Mouse (Mus musculus): ENCODE results near the gene 4930556J24Rik. TPM values are rescaled to one million over a fixed set of nuclear protein-coding genes. Genes with fewer than 3 reads are reported as not detected.

The 4930556J24Rik gene
- total and polyA plus RNA-seq, 3 experiments = 0.31 to 0.47 TPM; not detected in 1

- TF ChIP-seq POLR2AphosphoS5 (IDR thresholded peaks at IDR 0.05; ENCODE audit: borderline replicate concordance, low read depth, low read length) (no peak), ELF1 (IDR thresholded peaks at IDR 0.05; ENCODE audit: low read depth, low read length) (peak; percentile 72; the same call in 1 of the 2 replicates), SMC3 (IDR thresholded peaks at IDR 0.05; ENCODE audit: low read depth, low read length) (no peak), MAFK (IDR thresholded peaks at IDR 0.05; ENCODE audit: borderline replicate concordance, low read depth, low read length) (no peak), SIN3A (IDR thresholded peaks at IDR 0.05; ENCODE audit: low read length) (peak; percentile 99)
Observed at GRCm38 (mm10) chr11:3894406-3895281, 81.9 kb downstream of the 4930556J24Rik start, which contains the start of the genes 4921536K21Rik and Dusp18 (continued).

- Histone ChIP-seq H3K36me3 (ENCODE audit: control insufficient read depth in 1 of 2, insufficient read depth in 2 of 2, low read length in 2 of 2) (no peaks in the 10 kb centered on the region), H3K9ac (ENCODE audit: control insufficient read depth, low read depth, low read length, poor library complexity, severe bottlenecking) (no peak overlapping the region), H3K79me2 (ENCODE audit: control insufficient read depth, insufficient read depth, low read length, poor library complexity) (no peaks in the 10 kb centered on the region), H3K9me3 (replicated peaks; ENCODE audit: insufficient read depth, low read length) (no peaks in the 10 kb centered on the region), H3K27me3 (ENCODE audit: control insufficient read depth in 1 of 2, insufficient read depth in 2 of 2, low read length in 2 of 2) (peaks cover 0 to 3% of the 10 kb centered on the region in 2 experiments; a peak in 1 of 4 replicates), H3K4me3 (ENCODE audit: control insufficient read depth in 1 of 2, insufficient read depth in 1 of 2, low read depth in 2 of 2, low read length in 2 of 2) (no peak overlapping the region), H3K27ac (ENCODE audit: control insufficient read depth, low read depth, low read length) (no peak overlapping the region), H3K4me1 (ENCODE audit: control insufficient read depth in 1 of 2, insufficient read depth in 2 of 2, low read length in 2 of 2) (peaks cover 0 to 4% of the 10 kb centered on the region in 2 experiments; a peak in 2 of 4 replicates)
- DNase-seq (ENCODE audit: low read depth, low spot score) = no peak
- TF ChIP-seq MAFK (IDR thresholded peaks at IDR 0.05; ENCODE audit: borderline replicate concordance, low read depth, low read length) (no peak), CTCF (IDR thresholded peaks at IDR 0.05 in 2 of 3, conservative IDR thresholded peaks at IDR 0.05 in 1 of 3; ENCODE audit: control insufficient read depth in 1 of 3, insufficient read depth in 1 of 3, low read depth in 2 of 3, low read length in 3 of 3, poor library complexity in 1 of 3, severe bottlenecking in 1 of 3) (no peak), JUND (IDR thresholded peaks at IDR 0.05; ENCODE audit: low read depth, low read length) (no peak), HCFC1 (IDR thresholded peaks at IDR 0.05; ENCODE audit: low read depth, low read length) (no peak), ETS1 (IDR thresholded peaks at IDR 0.05; ENCODE audit: low read depth, low read length) (no peak), NELFE (IDR thresholded peaks at IDR 0.05; ENCODE audit: low read depth, low read length) (no peak), POLR2AphosphoS2 (IDR thresholded peaks at IDR 0.05; ENCODE audit: low read length) (no peak), USF1 (IDR thresholded peaks at IDR 0.05; ENCODE audit: low read depth, low read length) (no peak)
Observed at GRCm38 (mm10) chr11:3893970-3894369, 82.6 kb downstream of the 4930556J24Rik start.

Other genes with a start within 250 kb of the 4930556J24Rik start
- gene Osbp2, start 112.9 kb downstream of the 4930556J24Rik start, total RNA-seq (2012; rRNA removed) = not detected in 2 replicates
- under 1 TPM in 1 of 2 experiments, not detected in 1; 0.04 TPM for gene Osbp2, start 112.9 kb downstream of the 4930556J24Rik start, polyA plus RNA-seq (2012; ENCODE audit: insufficient read depth in 1 of 2, insufficient read length in 2 of 2, low read depth in 1 of 2, low replicate concordance in 2 of 2, missing spikeins in 1 of 2)
- gene 4921536K21Rik, start 81.7 kb downstream of the 4930556J24Rik start, total RNA-seq (2012; rRNA removed) = 0.08 and 0.10 TPM in 2 replicates
- under 1 TPM in 1 of 2 experiments, not detected in 1; 0.40 TPM for gene 4921536K21Rik, start 81.7 kb downstream of the 4930556J24Rik start, polyA plus RNA-seq (2012; ENCODE audit: insufficient read depth in 1 of 2, insufficient read length in 2 of 2, low read depth in 1 of 2, low replicate concordance in 2 of 2, missing spikeins in 1 of 2)
- 0.81 and 0.92 TPM in 2 replicates for gene Dusp18, start 81.5 kb downstream of the 4930556J24Rik start, total RNA-seq (2012; rRNA removed)
- gene Dusp18, start 81.5 kb downstream of the 4930556J24Rik start, polyA plus RNA-seq (2012; ENCODE audit: insufficient read depth in 1 of 2, insufficient read length in 2 of 2, low read depth in 1 of 2, low replicate concordance in 2 of 2, missing spikeins in 1 of 2) = 1 to 10 TPM in 1 of 2 experiments, not detected in 1; 2.2 TPM
- 12.1 and 13.4 TPM in 2 replicates for gene Slc35e4, start 62.1 kb downstream of the 4930556J24Rik start, total RNA-seq (2012; rRNA removed)
- 10 to 100 TPM in 1 of 2 experiments, not detected in 1; 14.0 TPM for gene Slc35e4, start 62.1 kb downstream of the 4930556J24Rik start, polyA plus RNA-seq (2012; ENCODE audit: insufficient read depth in 1 of 2, insufficient read length in 2 of 2, low read depth in 1 of 2, low replicate concordance in 2 of 2, missing spikeins in 1 of 2)
- 11.4 and 14.1 TPM in 2 replicates for gene Tcn2, start 44.6 kb downstream of the 4930556J24Rik start, total RNA-seq (2012; rRNA removed)
- 10 to 100 TPM in 1 of 2 experiments, not detected in 1; 16.0 TPM for gene Tcn2, start 44.6 kb downstream of the 4930556J24Rik start, polyA plus RNA-seq (2012; ENCODE audit: insufficient read depth in 1 of 2, insufficient read length in 2 of 2, low read depth in 1 of 2, low replicate concordance in 2 of 2, missing spikeins in 1 of 2)
- 224 and 240 TPM in 2 replicates for gene Pes1, start 12.8 kb downstream of the 4930556J24Rik start, total RNA-seq (2012; rRNA removed)
- gene Pes1, start 12.8 kb downstream of the 4930556J24Rik start, polyA plus RNA-seq (2012; ENCODE audit: insufficient read depth in 1 of 2, insufficient read length in 2 of 2, low read depth in 1 of 2, low replicate concordance in 2 of 2, missing spikeins in 1 of 2) = 100 to 1,000 TPM; 301 to 498 TPM
- gene Gal3st1, start 6.9 kb upstream of the 4930556J24Rik start, total RNA-seq (2012; rRNA removed) = 0.12 and 0.20 TPM in 2 replicates
- under 1 TPM in 1 of 2 experiments, not detected in 1; 0.07 TPM for gene Gal3st1, start 6.9 kb upstream of the 4930556J24Rik start, polyA plus RNA-seq (2012; ENCODE audit: insufficient read depth in 1 of 2, insufficient read length in 2 of 2, low read depth in 1 of 2, low replicate concordance in 2 of 2, missing spikeins in 1 of 2)
- gene Sec14l4, start 54.7 kb upstream of the 4930556J24Rik start, total RNA-seq (2012; rRNA removed) = not detected in 2 replicates
- not detected for gene Sec14l4, start 54.7 kb upstream of the 4930556J24Rik start, polyA plus RNA-seq (2012; ENCODE audit: insufficient read depth in 1 of 2, insufficient read length in 2 of 2, low read depth in 1 of 2, low replicate concordance in 2 of 2, missing spikeins in 1 of 2)
- not detected in 2 replicates for gene Sec14l3, start 88.1 kb upstream of the 4930556J24Rik start, total RNA-seq (2012; rRNA removed)
- not detected for gene Sec14l3, start 88.1 kb upstream of the 4930556J24Rik start, polyA plus RNA-seq (2012; ENCODE audit: insufficient read depth in 1 of 2, insufficient read length in 2 of 2, low read depth in 1 of 2, low replicate concordance in 2 of 2, missing spikeins in 1 of 2)
- 71.4 and 84.8 TPM in 2 replicates for gene Mtfp1, start 118.7 kb upstream of the 4930556J24Rik start, total RNA-seq (2012; rRNA removed)
- gene Mtfp1, start 118.7 kb upstream of the 4930556J24Rik start, polyA plus RNA-seq (2012; ENCODE audit: insufficient read depth in 1 of 2, insufficient read length in 2 of 2, low read depth in 1 of 2, low replicate concordance in 2 of 2, missing spikeins in 1 of 2) = 10 to 100 TPM in 1 of 2 experiments, not detected in 1; 70.5 TPM
- gene Sec14l2, start 146.6 kb upstream of the 4930556J24Rik start, total RNA-seq (2012; rRNA removed) = 22.6 and 40.1 TPM in 2 replicates
- gene Sec14l2, start 146.6 kb upstream of the 4930556J24Rik start, polyA plus RNA-seq (2012; ENCODE audit: insufficient read depth in 1 of 2, insufficient read length in 2 of 2, low read depth in 1 of 2, low replicate concordance in 2 of 2, missing spikeins in 1 of 2) = 10 to 100 TPM in 1 of 2 experiments, not detected in 1; 15.5 TPM
- gene Rnf215, start 158.4 kb upstream of the 4930556J24Rik start, total RNA-seq (2012; rRNA removed) = 10.1 and 11.3 TPM in 2 replicates
- 10 to 100 TPM in 1 of 2 experiments, not detected in 1; 13.2 TPM for gene Rnf215, start 158.4 kb upstream of the 4930556J24Rik start, polyA plus RNA-seq (2012; ENCODE audit: insufficient read depth in 1 of 2, insufficient read length in 2 of 2, low read depth in 1 of 2, low replicate concordance in 2 of 2, missing spikeins in 1 of 2)
- 1.8 and 2.0 TPM in 2 replicates for gene Ccdc157, start 183.5 kb upstream of the 4930556J24Rik start, total RNA-seq (2012; rRNA removed)
- gene Ccdc157, start 183.5 kb upstream of the 4930556J24Rik start, polyA plus RNA-seq (2012; ENCODE audit: insufficient read depth in 1 of 2, insufficient read length in 2 of 2, low read depth in 1 of 2, low replicate concordance in 2 of 2, missing spikeins in 1 of 2) = 1 to 10 TPM in 1 of 2 experiments, not detected in 1; 2.9 TPM
- 64.9 and 77.0 TPM in 2 replicates for gene Sf3a1, start 183.6 kb upstream of the 4930556J24Rik start, total RNA-seq (2012; rRNA removed)
- 100 to 1,000 TPM in 1 of 2 experiments, 10 to 100 TPM in 1; 32.1 to 101 TPM for gene Sf3a1, start 183.6 kb upstream of the 4930556J24Rik start, polyA plus RNA-seq (2012; ENCODE audit: insufficient read depth in 1 of 2, insufficient read length in 2 of 2, low read depth in 1 of 2, low replicate concordance in 2 of 2, missing spikeins in 1 of 2)
- gene Tbc1d10a, start 210.0 kb upstream of the 4930556J24Rik start, total RNA-seq (2012; rRNA removed) = 26.3 and 27.4 TPM in 2 replicates
- gene Tbc1d10a, start 210.0 kb upstream of the 4930556J24Rik start, polyA plus RNA-seq (2012; ENCODE audit: insufficient read depth in 1 of 2, insufficient read length in 2 of 2, low read depth in 1 of 2, low replicate concordance in 2 of 2, missing spikeins in 1 of 2) = 10 to 100 TPM in 1 of 2 experiments, not detected in 1; 23.0 TPM
- gene Castor1, start 241.4 kb upstream of the 4930556J24Rik start, total RNA-seq (2012; rRNA removed) = 6.6 and 7.1 TPM in 2 replicates
- 10 to 100 TPM in 1 of 2 experiments, not detected in 1; 11.8 TPM for gene Castor1, start 241.4 kb upstream of the 4930556J24Rik start, polyA plus RNA-seq (2012; ENCODE audit: insufficient read depth in 1 of 2, insufficient read length in 2 of 2, low read depth in 1 of 2, low replicate concordance in 2 of 2, missing spikeins in 1 of 2)

All from MEL (cell line).